Mouse (Mus musculus): ENCODE measurements around the gene Negr1. TPM values are rescaled to one million over a fixed set of nuclear protein-coding genes. Genes with fewer than 3 reads are reported as not detected.

The Negr1 gene
- total RNA-seq, 2 experiments from 2014 or later, result 127 to 141 TPM

DNA sequence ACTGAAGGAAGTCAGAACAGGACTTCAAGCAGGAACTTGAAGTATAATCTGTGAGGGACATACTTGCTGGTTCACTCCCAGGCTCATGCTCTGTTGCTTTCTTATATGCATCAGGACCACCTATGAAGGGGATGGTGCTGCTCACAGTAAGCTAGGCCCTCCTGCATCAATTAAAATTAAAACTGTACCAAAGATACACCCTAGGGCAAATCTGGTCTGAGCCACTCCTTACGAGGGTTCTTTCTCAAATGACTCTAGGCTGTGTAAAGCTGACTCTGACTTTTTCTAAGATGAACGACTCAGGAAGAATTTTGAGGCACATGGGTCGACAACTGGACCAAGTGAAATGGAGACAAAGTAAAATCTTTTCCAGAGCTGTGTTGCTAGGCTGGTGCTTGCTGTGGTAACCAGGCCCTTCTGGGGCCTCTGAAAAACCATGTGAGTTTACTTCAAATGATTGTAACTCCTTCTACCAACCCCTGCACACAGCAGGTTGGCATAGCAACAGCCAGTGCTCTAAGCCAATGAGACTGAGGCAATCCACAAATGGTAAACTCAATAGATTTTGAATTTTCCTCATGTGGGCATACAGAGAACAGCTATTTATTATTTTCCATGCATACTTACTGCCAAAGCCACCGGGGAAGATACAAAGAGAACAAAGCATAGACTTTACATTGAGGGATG, 742.0 kb downstream of the Negr1 start:
- DNase-seq (ENCODE audit: extremely low spot score in 1 of 2, low spot score in 1 of 2), result no peak

DNA sequence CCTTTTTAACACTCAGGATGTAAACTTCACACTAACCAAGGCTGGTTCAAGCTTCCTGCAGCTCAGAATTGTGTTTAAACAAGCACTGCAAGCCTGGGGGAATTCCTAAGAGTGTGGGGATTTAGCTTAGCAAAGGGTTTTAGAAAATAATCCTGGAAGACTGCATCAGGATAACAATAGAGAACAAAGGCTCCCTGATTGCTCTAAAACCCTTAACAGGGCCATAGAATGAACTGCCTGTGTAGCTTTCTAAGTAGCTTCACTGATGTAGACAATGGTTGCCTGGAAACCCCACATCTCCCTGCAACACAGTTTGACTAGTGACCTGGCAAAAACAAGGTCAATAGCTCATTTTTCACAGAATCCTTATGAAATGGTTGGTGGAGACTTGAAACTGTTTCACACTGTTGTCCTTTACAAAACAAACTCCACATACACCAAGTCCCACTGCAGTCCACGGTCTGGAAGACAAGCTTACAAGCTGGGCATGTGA, 759.5 kb downstream of the Negr1 start:
- no peak for DNase-seq (ENCODE audit: extremely low spot score in 1 of 2, low spot score in 1 of 2)

DNA sequence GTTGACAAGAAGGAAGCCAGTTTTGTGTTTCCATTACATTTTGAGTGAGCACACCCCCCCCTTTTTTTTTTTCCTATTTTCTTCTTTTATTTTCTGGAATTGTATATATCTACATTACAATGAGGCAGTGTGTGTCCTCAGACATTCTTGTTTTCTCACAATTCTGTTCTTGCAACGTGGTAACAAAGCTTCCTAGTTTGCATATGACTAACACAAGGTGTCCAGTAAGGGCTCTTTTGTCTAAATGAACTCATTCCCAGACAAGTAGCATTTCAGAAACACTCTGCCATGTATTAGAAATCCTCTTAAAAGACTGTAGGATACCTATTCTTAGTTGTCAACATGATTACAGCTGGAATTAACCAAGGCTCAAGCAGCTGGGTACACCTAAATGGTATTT, 760.2 kb downstream of the Negr1 start:
- DNase-seq (ENCODE audit: extremely low spot score in 1 of 2, low spot score in 1 of 2), result no peak

DNA sequence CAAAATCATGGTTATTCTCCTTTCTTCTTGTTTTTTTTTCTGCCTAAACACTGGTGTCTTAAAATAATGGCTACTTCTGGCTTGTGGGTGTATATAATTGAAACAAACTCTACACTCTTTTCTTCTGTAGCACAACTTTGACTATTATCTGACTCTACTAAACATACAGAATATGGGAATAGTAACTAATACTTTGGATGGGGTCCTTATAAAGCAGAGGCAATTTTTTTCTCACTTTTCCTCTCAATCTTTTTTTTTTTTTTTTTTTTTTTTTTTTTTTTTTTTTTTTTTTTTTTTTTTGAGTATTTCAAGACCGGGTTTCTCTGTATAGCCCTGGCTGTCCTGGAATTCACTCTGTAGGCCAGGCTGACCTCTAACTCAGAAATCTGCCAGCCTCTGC, 772.6 kb downstream of the Negr1 start:
- DNase-seq (ENCODE audit: extremely low spot score in 1 of 2, low spot score in 1 of 2), result no peak

DNA sequence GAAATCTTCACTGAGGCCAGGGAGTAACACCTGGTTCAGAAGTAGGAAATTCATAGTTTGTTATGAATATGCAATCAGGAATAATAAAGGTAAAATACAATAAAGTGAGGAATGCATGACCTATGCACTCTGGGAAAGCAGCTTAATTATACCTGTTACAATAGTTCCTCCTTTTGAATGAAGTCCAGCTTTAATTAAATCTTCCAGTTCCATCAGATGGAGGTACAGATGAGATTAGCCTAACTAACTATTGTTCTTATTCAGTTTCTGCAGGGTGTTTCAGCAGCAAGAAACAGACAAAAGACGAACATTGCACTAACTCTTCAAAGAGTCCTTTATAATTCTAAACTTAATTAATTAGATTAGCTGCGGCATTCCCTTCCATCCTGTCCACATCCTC, 787.9 kb downstream of the Negr1 start:
- no peak for DNase-seq (ENCODE audit: extremely low spot score in 1 of 2, low spot score in 1 of 2)

DNA sequence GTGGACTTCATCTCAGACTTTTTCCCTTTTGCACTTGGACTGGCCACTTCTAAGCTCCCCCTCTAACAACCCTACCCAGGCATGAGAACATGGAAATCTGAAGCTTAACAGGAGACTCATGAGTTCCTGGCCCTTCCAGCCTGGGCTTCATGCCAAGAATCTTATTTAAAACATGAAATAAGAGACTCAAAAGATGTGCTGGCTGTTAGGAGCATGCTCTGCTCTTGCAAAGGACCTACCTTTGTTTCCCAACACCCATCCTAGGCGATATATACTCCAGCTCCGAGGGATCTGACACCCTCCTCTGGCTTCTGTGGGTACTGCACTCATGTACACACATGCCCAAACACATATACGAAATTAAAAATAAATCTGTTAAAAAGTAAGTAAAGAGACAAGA, 797.3 kb downstream of the Negr1 start:
- no peak for DNase-seq (ENCODE audit: extremely low spot score in 1 of 2, low spot score in 1 of 2)

- no peak for DNase-seq (ENCODE audit: extremely low spot score in 1 of 2, low spot score in 1 of 2)
Measured at GRCm38 (mm10) chr3:157359840-157360239, 798.2 kb downstream of the Negr1 start.
